Mouse (Mus musculus): ENCODE results near the gene Rab37. TPM values are rescaled to one million over a fixed set of nuclear protein-coding genes. Genes with fewer than 3 reads are reported as not detected.
A peak's percentile ranks its signal among the peaks of the same experiment; 100 is the strongest.

Rab37 gene
- polyA plus RNA-seq, 1 experiment from 2014 or later = 1.4 TPM

DNA sequence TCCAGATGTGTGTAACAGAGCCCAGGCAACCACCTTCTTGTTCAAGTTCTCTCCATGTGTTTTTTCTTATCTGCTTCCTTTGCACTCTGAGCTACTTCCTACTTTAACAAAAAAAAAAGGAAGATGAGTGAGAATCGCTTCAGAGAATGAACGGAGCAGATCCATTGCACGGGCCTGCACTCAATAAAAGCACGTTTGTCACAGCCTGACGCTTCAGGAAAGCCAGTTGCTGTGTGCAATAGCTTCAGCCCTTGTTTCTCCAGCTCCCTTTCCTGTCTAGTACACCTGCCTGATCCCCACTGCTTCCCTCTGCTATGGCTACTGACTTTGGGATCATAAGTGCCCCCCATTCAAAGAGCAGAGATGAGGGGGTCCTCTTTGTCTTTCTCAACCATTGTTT is 29.2 kb upstream of the Rab37 start, which contains the start of gene Cd300e:
TSS of gene Cd300e (minus strand) at position 101 of the 400 bp plus-strand sequence.
- Histone ChIP-seq H3K27me3 (ENCODE audit: control insufficient read depth, insufficient read depth, low read length) (no peaks in the 10 kb centered on the region), H3K4me2 (ENCODE audit: low read depth, low read length) (no peak within 1 kb of the TSS), H3K9me3 (replicated peaks; ENCODE audit: control insufficient read depth, low read length) (no peaks in the 10 kb centered on the region), H3K27ac (replicated peaks; ENCODE audit: low read depth, low read length) (no peak within 1 kb of the TSS), H3K36me3 (replicated peaks; ENCODE audit: control insufficient read depth, insufficient read depth, low read depth, low read length) (no peaks in the 10 kb centered on the region), H3K9ac (replicated peaks; ENCODE audit: low read length) (no peak within 1 kb of the TSS), H3K4me3 (ENCODE audit: low read depth, low read length) (no peak within 1 kb of the TSS), H3K4me1 (ENCODE audit: control insufficient read depth, insufficient read depth, low read length) (no peaks in the 10 kb centered on the region)
- ATAC-seq (replicated peaks; ENCODE audit: insufficient number of reproducible peaks, low FRiP score, low TSS enrichment, low read depth) (no peak), DNase-seq (ENCODE audit: low spot score) (no peak)
- WGBS = 52% methylated on average over 5 of the region's 5 CpGs

- DNase-seq (ENCODE audit: low spot score) = no peak
- Histone ChIP-seq H3K9me3 (replicated peaks; ENCODE audit: control insufficient read depth, low read length) (no peaks in the 10 kb centered on the region), H3K27ac (replicated peaks; ENCODE audit: low read depth, low read length) (no peak overlapping the region), H3K4me3 (ENCODE audit: low read depth, low read length) (no peak overlapping the region), H3K4me1 (ENCODE audit: control insufficient read depth, insufficient read depth, low read length) (no peaks in the 10 kb centered on the region), H3K36me3 (replicated peaks; ENCODE audit: control insufficient read depth, insufficient read depth, low read depth, low read length) (no peaks in the 10 kb centered on the region), H3K27me3 (ENCODE audit: control insufficient read depth, insufficient read depth, low read length) (no peaks in the 10 kb centered on the region), H3K9ac (replicated peaks; ENCODE audit: low read length) (no peak overlapping the region), H3K4me2 (ENCODE audit: low read depth, low read length) (no peak overlapping the region)
- no peak for ATAC-seq (replicated peaks; ENCODE audit: insufficient number of reproducible peaks, low FRiP score, low TSS enrichment, low read depth)
- WGBS = 69% methylated on average over 6 of the region's 6 CpGs
Observed at GRCm38 (mm10) chr11:115066768-115067167, 24.5 kb upstream of the Rab37 start.

DNA sequence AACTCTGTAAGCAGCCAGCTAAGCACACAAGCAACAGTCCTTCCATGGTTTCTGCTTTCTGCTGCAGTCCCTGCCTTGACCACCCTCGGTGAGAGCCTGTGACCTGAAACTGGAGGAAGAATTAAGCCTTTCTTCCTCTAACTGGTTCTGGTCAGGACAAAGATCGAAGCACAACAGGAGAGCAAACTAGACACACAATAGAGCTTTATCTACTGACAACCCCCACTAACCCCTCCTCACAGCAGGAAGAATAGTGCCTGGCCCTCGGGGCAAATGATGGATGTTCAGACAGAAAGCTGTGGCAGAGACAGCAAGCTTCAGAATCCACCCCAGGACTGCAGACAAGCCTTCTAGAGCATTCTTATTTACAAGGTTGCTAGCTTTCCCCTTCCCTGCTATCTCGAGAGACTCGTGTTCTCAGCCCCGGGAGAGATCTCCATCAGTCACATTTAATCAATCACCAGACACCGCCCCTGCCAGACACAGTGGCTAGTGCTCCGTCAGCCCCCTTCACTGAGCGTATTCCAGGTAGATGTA is 20.1 kb upstream of the Rab37 start:
- Histone ChIP-seq H3K36me3 (replicated peaks; ENCODE audit: control insufficient read depth, insufficient read depth, low read depth, low read length) (no peaks in the 10 kb centered on the region), H3K4me3 (ENCODE audit: low read depth, low read length) (no peak overlapping the region), H3K27ac (replicated peaks; ENCODE audit: low read depth, low read length) (no peak overlapping the region), H3K9ac (replicated peaks; ENCODE audit: low read length) (no peak overlapping the region), H3K4me2 (ENCODE audit: low read depth, low read length) (no peak overlapping the region; the same call in 1 of the 2 replicates), H3K4me1 (ENCODE audit: control insufficient read depth, insufficient read depth, low read length) (no peaks in the 10 kb centered on the region), H3K27me3 (ENCODE audit: control insufficient read depth, insufficient read depth, low read length) (no peaks in the 10 kb centered on the region), H3K9me3 (replicated peaks; ENCODE audit: control insufficient read depth, low read length) (no peaks in the 10 kb centered on the region)
- WGBS = 11% methylated on average over 9 of the region's 9 CpGs
- DNase-seq (ENCODE audit: low spot score) (no peak), ATAC-seq (replicated peaks; ENCODE audit: insufficient number of reproducible peaks, low FRiP score, low TSS enrichment, low read depth) (0 out of 2 replicates have a peak, but pooled peaks have one; percentile 37)

DNA sequence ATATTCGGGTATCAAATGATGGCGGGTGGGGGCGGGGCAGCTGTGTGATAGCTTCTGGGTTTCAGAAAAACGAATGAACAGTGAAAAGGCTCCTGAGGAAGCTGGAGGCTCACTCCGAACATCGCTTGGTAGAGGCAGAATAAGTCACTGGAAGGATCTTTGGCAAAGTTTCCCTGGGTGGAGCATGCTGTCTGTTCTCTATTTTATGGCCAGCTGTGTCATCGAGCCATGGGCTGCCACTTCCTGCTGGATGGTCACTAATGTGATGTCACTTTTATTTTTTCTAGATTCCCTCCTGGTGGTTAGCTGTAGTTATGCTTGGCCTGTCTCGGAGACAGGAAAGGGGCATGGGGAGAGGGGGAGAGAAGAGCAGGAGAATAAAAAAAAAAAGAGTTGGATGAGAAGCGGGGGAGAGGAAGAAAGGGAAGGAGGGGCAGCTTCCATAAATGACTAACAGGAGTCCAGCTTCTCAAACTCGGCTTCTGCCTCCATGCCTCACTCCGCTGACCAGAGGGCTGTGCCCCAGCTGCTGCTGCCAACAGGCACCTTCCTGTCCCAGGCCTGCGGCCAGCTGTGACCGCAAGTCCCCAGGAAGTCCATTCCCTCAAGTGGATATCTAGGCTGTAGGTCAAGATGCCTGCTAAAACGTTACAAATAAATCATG is 19.5 kb upstream of the Rab37 start:
- Histone ChIP-seq H3K27me3 (ENCODE audit: control insufficient read depth, insufficient read depth, low read length) (no peaks in the 10 kb centered on the region), H3K4me1 (ENCODE audit: control insufficient read depth, insufficient read depth, low read length) (no peaks in the 10 kb centered on the region), H3K4me2 (ENCODE audit: low read depth, low read length) (no peak overlapping the region; the same call in 1 of the 2 replicates), H3K9ac (replicated peaks; ENCODE audit: low read length) (no peak overlapping the region), H3K36me3 (replicated peaks; ENCODE audit: control insufficient read depth, insufficient read depth, low read depth, low read length) (no peaks in the 10 kb centered on the region), H3K27ac (replicated peaks; ENCODE audit: low read depth, low read length) (no peak overlapping the region), H3K9me3 (replicated peaks; ENCODE audit: control insufficient read depth, low read length) (no peaks in the 10 kb centered on the region), H3K4me3 (ENCODE audit: low read depth, low read length) (no peak overlapping the region)
- WGBS = 12% methylated on average over 14 of the region's 14 CpGs
- DNase-seq (ENCODE audit: low spot score) = peak; percentile 16
- ATAC-seq (replicated peaks; ENCODE audit: insufficient number of reproducible peaks, low FRiP score, low TSS enrichment, low read depth) = no peak

GRCm38 (mm10) chr11:115073002-115073401 is 18.2 kb upstream of the Rab37 start:
- no peaks in the 10 kb centered on the region for H3K36me3 ChIP-seq (replicated peaks; ENCODE audit: control insufficient read depth, insufficient read depth, low read depth, low read length)
- H3K9me3 ChIP-seq (replicated peaks; ENCODE audit: control insufficient read depth, low read length) = no peaks in the 10 kb centered on the region
- H3K4me3 ChIP-seq (ENCODE audit: low read depth, low read length) = no peak overlapping the region
- WGBS = 64% methylated on average over 5 of the region's 5 CpGs
- ATAC-seq (replicated peaks; ENCODE audit: insufficient number of reproducible peaks, low FRiP score, low TSS enrichment, low read depth) (no peak), DNase-seq (ENCODE audit: low spot score) (no peak)
- H3K4me1 ChIP-seq (ENCODE audit: control insufficient read depth, insufficient read depth, low read length) = no peaks in the 10 kb centered on the region
- no peak overlapping the region for H3K27ac ChIP-seq (replicated peaks; ENCODE audit: low read depth, low read length)
- no peak overlapping the region for H3K9ac ChIP-seq (replicated peaks; ENCODE audit: low read length)
- no peaks in the 10 kb centered on the region for H3K27me3 ChIP-seq (ENCODE audit: control insufficient read depth, insufficient read depth, low read length)
- no peak overlapping the region for H3K4me2 ChIP-seq (ENCODE audit: low read depth, low read length)

DNA sequence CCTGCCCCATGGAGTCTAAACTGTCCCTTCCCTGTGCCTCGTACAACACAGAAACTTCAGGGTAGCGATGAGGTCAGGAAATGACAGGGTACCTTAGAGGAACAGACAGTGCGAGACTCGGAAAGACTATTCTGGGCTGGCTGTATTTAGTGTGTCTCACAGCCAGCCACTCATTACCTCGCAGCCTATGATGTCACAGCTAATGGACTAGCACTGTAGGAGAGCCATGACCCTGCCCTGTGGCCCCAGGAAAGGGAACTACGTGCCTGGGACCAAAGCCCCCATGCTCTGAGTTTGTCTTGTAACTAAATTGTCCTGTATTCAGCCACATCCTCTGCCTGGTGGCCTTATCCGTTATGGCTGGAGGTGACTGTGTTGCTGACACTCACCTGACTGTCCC is 15.8 kb upstream of the Rab37 start:
- no peaks in the 10 kb centered on the region for H3K4me1 ChIP-seq (ENCODE audit: control insufficient read depth, insufficient read depth, low read length)
- no peaks in the 10 kb centered on the region for H3K27me3 ChIP-seq (ENCODE audit: control insufficient read depth, insufficient read depth, low read length)
- no peak overlapping the region for H3K9ac ChIP-seq (replicated peaks; ENCODE audit: low read length)
- no peaks in the 10 kb centered on the region for H3K9me3 ChIP-seq (replicated peaks; ENCODE audit: control insufficient read depth, low read length)
- no peak overlapping the region for H3K27ac ChIP-seq (replicated peaks; ENCODE audit: low read depth, low read length)
- no peak overlapping the region for H3K4me2 ChIP-seq (ENCODE audit: low read depth, low read length)
- no peak overlapping the region for H3K4me3 ChIP-seq (ENCODE audit: low read depth, low read length)
- no peak for DNase-seq (ENCODE audit: low spot score)
- WGBS = 76% methylated on average over 7 of the region's 7 CpGs
- H3K36me3 ChIP-seq (replicated peaks; ENCODE audit: control insufficient read depth, insufficient read depth, low read depth, low read length) = no peaks in the 10 kb centered on the region
- ATAC-seq (replicated peaks; ENCODE audit: insufficient number of reproducible peaks, low FRiP score, low TSS enrichment, low read depth) = no peak

- WGBS = 70% methylated on average over 5 of the region's 5 CpGs
- H3K36me3 ChIP-seq (replicated peaks; ENCODE audit: control insufficient read depth, insufficient read depth, low read depth, low read length) = no peaks in the 10 kb centered on the region
- ATAC-seq (replicated peaks; ENCODE audit: insufficient number of reproducible peaks, low FRiP score, low TSS enrichment, low read depth) (no peak), DNase-seq (ENCODE audit: low spot score) (no peak)
- no peaks in the 10 kb centered on the region for H3K4me1 ChIP-seq (ENCODE audit: control insufficient read depth, insufficient read depth, low read length)
- no peaks in the 10 kb centered on the region for H3K9me3 ChIP-seq (replicated peaks; ENCODE audit: control insufficient read depth, low read length)
- H3K9ac ChIP-seq (replicated peaks; ENCODE audit: low read length) = no peak overlapping the region
- no peak overlapping the region for H3K4me3 ChIP-seq (ENCODE audit: low read depth, low read length)
- no peak overlapping the region for H3K27ac ChIP-seq (replicated peaks; ENCODE audit: low read depth, low read length)
- H3K4me2 ChIP-seq (ENCODE audit: low read depth, low read length) = no peak overlapping the region
- no peaks in the 10 kb centered on the region for H3K27me3 ChIP-seq (ENCODE audit: control insufficient read depth, insufficient read depth, low read length)
Observed at GRCm38 (mm10) chr11:115075859-115076258, 15.4 kb upstream of the Rab37 start.

- H3K9me3 ChIP-seq (replicated peaks; ENCODE audit: control insufficient read depth, low read length) = no peaks in the 10 kb centered on the region
- no peak overlapping the region for H3K27ac ChIP-seq (replicated peaks; ENCODE audit: low read depth, low read length)
- H3K4me3 ChIP-seq (ENCODE audit: low read depth, low read length) = no peak overlapping the region
- H3K4me2 ChIP-seq (ENCODE audit: low read depth, low read length) = no peak overlapping the region
- H3K4me1 ChIP-seq (ENCODE audit: control insufficient read depth, insufficient read depth, low read length) = no peaks in the 10 kb centered on the region
- H3K9ac ChIP-seq (replicated peaks; ENCODE audit: low read length) = no peak overlapping the region
- no peaks in the 10 kb centered on the region for H3K27me3 ChIP-seq (ENCODE audit: control insufficient read depth, insufficient read depth, low read length)
- ATAC-seq (replicated peaks; ENCODE audit: insufficient number of reproducible peaks, low FRiP score, low TSS enrichment, low read depth) (no peak), DNase-seq (ENCODE audit: low spot score) (no peak)
- 85% methylated on average over 1 of the region's 1 CpGs for WGBS
- no peaks in the 10 kb centered on the region for H3K36me3 ChIP-seq (replicated peaks; ENCODE audit: control insufficient read depth, insufficient read depth, low read depth, low read length)
Observed at GRCm38 (mm10) chr11:115077436-115077835, 13.8 kb upstream of the Rab37 start.
